Mouse (Mus musculus) stomach, embryonic 14.5 days (tissue): ENCODE measurements around the gene Sox9. TPM values are rescaled to one million over a fixed set of nuclear protein-coding genes. Genes with fewer than 3 reads are reported as not detected.

Experiments
- ATAC-seq: fragments of 200-750 bp; cut with Nextera tagmentation; 2 replicates; pipeline ENCODE4 v1.8.0; 2017; ENCODE audit warnings: low read depth, moderate TSS enrichment; ENCODE audit not compliant: insufficient number of reproducible peaks, insufficient read depth, low FRiP score
- H3K27ac ChIP-seq: fragments of 300-500 bp; sonication (generic); 2 replicates; pipeline ENCODE4 v1.5.1; 2014; ENCODE audit warnings: mild to moderate bottlenecking, low read length, moderate library complexity, mixed read lengths
- H3K27me3 ChIP-seq: fragments of 300-500 bp; sonication (generic); 2 replicates; pipeline ENCODE4 v1.6.1; 2014; ENCODE audit warnings: low read length, control low read depth, mixed read lengths; ENCODE audit not compliant: control insufficient read depth, insufficient read depth
- H3K36me3 ChIP-seq: fragments of 300-500 bp; sonication (generic); 2 replicates; pipeline ENCODE4 v1.6.1; 2014; ENCODE audit warnings: mild to moderate bottlenecking, control low read depth, low read length, moderate library complexity, mixed read lengths; ENCODE audit not compliant: control insufficient read depth, insufficient read depth
- H3K4me1 ChIP-seq: fragments of 300-500 bp; sonication (generic); 2 replicates; pipeline ENCODE4 v1.6.1; 2014; ENCODE audit warnings: low read length, control low read depth, mixed read lengths; ENCODE audit not compliant: control insufficient read depth, insufficient read depth
- H3K4me2 ChIP-seq: fragments of 300-500 bp; sonication (generic); replicated peaks from 2 replicates; pipeline ENCODE4 v1.6.1; 2014; ENCODE audit warnings: low read depth, low read length, control low read depth
- H3K4me3 ChIP-seq: fragments of 300-500 bp; sonication (generic); 2 replicates; pipeline ENCODE4 v1.5.1; 2014; ENCODE audit warnings: low read depth, low read length, control low read depth
- H3K9ac ChIP-seq: fragments of 300-500 bp; sonication (generic); replicated peaks from 2 replicates; pipeline ENCODE4 v1.6.1; 2014; ENCODE audit warnings: low read depth, mild to moderate bottlenecking, control low read depth, low read length, moderate library complexity, mixed read lengths
- H3K9me3 ChIP-seq: fragments of 300-500 bp; sonication (generic); 2 replicates; pipeline ENCODE4 v1.6.1; 2016; ENCODE audit warnings: low read depth, low read length, control low read depth; ENCODE audit not compliant: control insufficient read depth
- WGBS: fragments of 180-500 bp; shearing (Covaris S2); extraction: QIAGEN DNeasy Blood & Tissue Kit; methylation state at CpG from one replicate; pipeline ENCODE4 v1.1.7; 2014; 5-methylcytosine and 5-hydroxymethylcytosine counted together
- polyA plus RNA-seq: library from polyadenylated mRNA; unstranded; fragments of >200 nt; fragmentation: Nextera tagmentation; extraction: Ambion mirVana; gene quantifications from 2 replicates; pipeline ENCODE4 v1.2.1, GENCODE M21; 2014

Gene Sox9
- polyA plus RNA-seq, 1 experiment from 2014 or later: 35.2 TPM

DNA sequence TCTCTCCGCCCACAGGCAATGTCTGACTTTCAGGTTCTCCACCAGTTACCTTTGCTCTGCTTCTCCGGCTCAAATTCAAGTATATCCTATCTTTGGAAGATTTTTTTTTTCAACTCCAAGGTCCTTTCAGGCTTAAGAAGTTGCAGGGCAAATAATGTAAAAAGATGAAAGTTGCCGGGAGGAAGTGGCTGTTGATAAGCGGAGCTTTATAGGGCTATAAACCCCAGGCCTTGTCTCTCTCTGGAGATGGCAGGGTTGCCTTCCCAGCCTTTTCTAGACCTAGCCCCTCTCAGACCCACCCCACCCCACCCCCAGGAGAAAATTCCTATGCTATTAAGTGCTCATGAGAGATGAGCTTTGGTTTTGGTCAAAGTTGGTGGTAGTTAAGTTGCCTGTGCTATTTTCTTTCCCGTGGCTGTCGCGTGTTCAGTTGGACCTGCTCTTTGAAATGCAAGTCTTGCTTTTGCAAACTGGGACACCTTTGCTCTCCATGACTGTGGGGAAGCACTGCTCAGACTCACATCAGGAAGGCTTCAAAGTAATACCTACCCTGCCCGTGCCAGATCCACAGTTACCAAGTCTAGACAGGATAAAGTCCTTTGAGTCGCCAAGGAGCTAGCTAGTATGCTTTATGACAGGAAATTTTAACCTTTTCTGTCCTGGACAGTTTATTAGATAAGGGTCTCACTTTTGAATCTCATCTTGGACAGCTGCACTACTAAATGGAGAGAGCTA is 46.7 kb downstream of the Sox9 start:
- Histone ChIP-seq H3K36me3 (no peaks in the 10 kb centered on the region), H3K4me3 (no peak overlapping the region), H3K9ac (no peak overlapping the region), H3K27ac (no peak overlapping the region), H3K27me3 (no peaks in the 10 kb centered on the region), H3K9me3 (no peaks in the 10 kb centered on the region), H3K4me2 (no peak overlapping the region), H3K4me1 (no peaks in the 10 kb centered on the region)
- no peak for ATAC-seq
- 77% methylated on average over 9 of the region's 9 CpGs for WGBS

DNA sequence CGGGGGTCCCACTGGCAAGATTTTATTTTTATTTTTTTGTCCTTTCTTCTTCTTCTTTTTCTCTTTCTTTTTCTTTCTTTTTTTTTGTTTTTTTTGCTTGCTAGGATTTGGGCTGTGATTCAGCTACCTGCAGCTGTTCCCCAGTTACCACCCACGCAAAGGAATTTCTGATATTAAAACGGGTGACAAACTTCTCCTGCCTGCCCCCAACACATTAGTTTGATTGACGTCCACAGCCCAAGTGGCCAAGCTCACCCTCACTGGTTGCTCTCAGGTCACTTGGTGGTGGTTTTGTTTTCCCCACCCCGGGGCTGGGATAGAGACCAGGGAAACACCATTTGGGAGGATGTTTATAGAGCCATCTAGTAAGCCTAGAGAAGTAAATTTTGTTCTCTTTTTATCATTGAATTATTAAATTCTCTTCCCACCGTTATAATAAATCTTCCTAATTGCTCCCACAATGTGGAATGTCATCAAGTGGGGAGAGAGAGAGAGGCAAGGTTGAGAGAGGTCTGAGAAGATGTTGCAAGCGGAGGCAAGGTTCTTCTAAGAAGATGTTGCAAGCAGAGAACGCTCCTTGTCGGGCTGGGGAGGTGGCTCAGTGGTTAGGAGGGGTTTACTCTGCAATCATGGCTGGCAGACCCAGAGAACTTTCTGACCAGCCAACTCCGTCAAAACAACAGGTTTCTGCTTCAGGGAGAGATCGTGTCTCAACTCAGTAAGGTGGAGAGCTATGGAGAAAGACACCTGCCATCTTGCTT is 52.4 kb downstream of the Sox9 start:
- H3K9me3 ChIP-seq: no peaks in the 10 kb centered on the region
- H3K27ac ChIP-seq: no peak overlapping the region
- no peak overlapping the region for H3K4me2 ChIP-seq
- WGBS: 50% methylated on average over 11 of the region's 11 CpGs
- no peaks in the 10 kb centered on the region for H3K36me3 ChIP-seq
- H3K4me1 ChIP-seq: peaks cover 5% of the 10 kb centered on the region; the same call in 1 of the 2 replicates
- H3K9ac ChIP-seq: no peak overlapping the region
- ATAC-seq: no peak
- no peak overlapping the region for H3K4me3 ChIP-seq
- no peaks in the 10 kb centered on the region for H3K27me3 ChIP-seq

DNA sequence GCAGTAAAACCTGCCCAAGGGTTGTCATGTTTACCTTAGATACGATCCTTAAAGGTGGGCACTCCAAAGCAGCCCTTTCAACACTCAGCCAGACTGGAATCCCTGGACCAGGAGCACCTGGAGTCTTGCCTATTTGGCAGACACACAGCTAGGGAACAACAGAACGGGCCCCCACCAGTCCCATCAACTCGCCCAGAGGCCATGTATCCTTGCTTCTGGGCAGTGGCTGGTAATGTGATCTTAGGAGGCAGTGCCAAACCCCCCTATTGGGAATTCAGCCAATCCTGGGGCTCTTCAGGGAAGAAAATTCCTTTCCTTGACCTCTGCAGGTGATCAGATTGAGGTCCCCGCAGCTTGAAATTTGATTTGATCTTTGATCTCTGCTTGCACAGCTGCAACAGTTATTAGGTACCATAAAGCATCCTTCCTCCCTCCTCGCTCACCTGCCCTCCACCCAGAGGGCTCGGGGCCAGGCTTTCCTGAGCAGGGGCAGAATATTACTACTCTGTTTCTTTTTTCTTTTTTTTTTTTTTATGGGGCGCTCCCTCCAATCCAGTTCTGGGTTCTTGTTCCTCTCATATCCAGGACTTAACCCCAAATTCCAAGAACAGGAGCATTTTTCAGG is 53.6 kb downstream of the Sox9 start:
- WGBS: 40% methylated on average over 7 of the region's 7 CpGs
- Histone ChIP-seq H3K4me3 (no peak overlapping the region), H3K27me3 (no peaks in the 10 kb centered on the region), H3K4me2 (no peak overlapping the region), H3K9ac (no peak overlapping the region), H3K4me1 (peaks cover 5% of the 10 kb centered on the region; the same call in 1 of the 2 replicates), H3K27ac (no peak overlapping the region), H3K36me3 (no peaks in the 10 kb centered on the region), H3K9me3 (no peaks in the 10 kb centered on the region)
- no peak for ATAC-seq
